Mouse (Mus musculus) hindbrain, embryonic 10.5 days (tissue): ENCODE measurements around the gene Zbtb12. TPM values are rescaled to one million over a fixed set of nuclear protein-coding genes. Genes with fewer than 3 reads are reported as not detected.

Experiments used
- DNase-seq: peaks from one replicate; pipeline ENCODE4 v3.0.0-alpha.2; 2017; ENCODE audit warnings: low spot score
- H3K27ac ChIP-seq: fragments of 300-500 bp; sonication (generic); 2 replicates; pipeline ENCODE4 v1.5.1; 2016; ENCODE audit warnings: mild to moderate bottlenecking, moderate library complexity
- H3K27me3 ChIP-seq: fragments of 300-500 bp; sonication (generic); 2 replicates; pipeline ENCODE4 v1.6.1; 2016; ENCODE audit warnings: mild to moderate bottlenecking; ENCODE audit not compliant: poor library complexity, insufficient read depth, severe bottlenecking
- H3K36me3 ChIP-seq: fragments of 300-500 bp; sonication (generic); 2 replicates; pipeline ENCODE4 v1.6.1; 2016; ENCODE audit warnings: mild to moderate bottlenecking, moderate library complexity
- H3K4me1 ChIP-seq: fragments of 300-500 bp; sonication (generic); replicated peaks from 2 replicates; pipeline ENCODE4 v1.6.1; 2016; ENCODE audit warnings: mild to moderate bottlenecking
- H3K4me3 ChIP-seq: fragments of 300-500 bp; sonication (generic); 2 replicates; pipeline ENCODE4 v1.5.1; 2016; ENCODE audit warnings: mild to moderate bottlenecking, moderate library complexity
- H3K9me3 ChIP-seq: fragments of 300-500 bp; sonication (generic); 2 replicates; pipeline ENCODE4 v1.6.1; 2016; ENCODE audit warnings: mild to moderate bottlenecking, moderate library complexity
- WGBS: fragments of 180-500 bp; shearing (Covaris S2); methylation state at CpG from one replicate; pipeline ENCODE4 v1.1.7; 2016; 5-methylcytosine and 5-hydroxymethylcytosine counted together
- polyA plus RNA-seq: library from polyadenylated mRNA; unstranded; fragments of >200 nt; fragmentation: Nextera tagmentation; extraction: Ambion mirVana; gene quantifications from 2 replicates; pipeline ENCODE4 v1.2.1, GENCODE M21; 2016

Zbtb12 gene
- polyA plus RNA-seq, 1 experiment from 2014 or later = 5.2 TPM

- H3K4me1 ChIP-seq = peaks cover 27% of the 10 kb centered on the region
- no peaks in the 10 kb centered on the region for H3K9me3 ChIP-seq
- peak overlapping the region; percentile 72 for H3K4me3 ChIP-seq
- H3K36me3 ChIP-seq = peaks cover 63% of the 10 kb centered on the region
- H3K27me3 ChIP-seq = no peaks in the 10 kb centered on the region
- H3K27ac ChIP-seq = peak overlapping the region; percentile 86
- WGBS = 2% methylated on average over 25 of the region's 25 CpGs
- DNase-seq = no peak
These were observed 28.7 kb upstream of the Zbtb12 start for GRCm38 (mm10) chr17:34850517-34851125.

- WGBS = 69% methylated on average over 8 of the region's 8 CpGs
- no peaks in the 10 kb centered on the region for H3K9me3 ChIP-seq
- peaks cover 64% of the 10 kb centered on the region for H3K36me3 ChIP-seq
- no peak for DNase-seq
- H3K27me3 ChIP-seq = no peaks in the 10 kb centered on the region
- H3K27ac ChIP-seq = no peak overlapping the region
- peaks cover 27% of the 10 kb centered on the region for H3K4me1 ChIP-seq
- no peak overlapping the region for H3K4me3 ChIP-seq
These were observed 25.8 kb upstream of the Zbtb12 start for GRCm38 (mm10) chr17:34853511-34853910.

DNA sequence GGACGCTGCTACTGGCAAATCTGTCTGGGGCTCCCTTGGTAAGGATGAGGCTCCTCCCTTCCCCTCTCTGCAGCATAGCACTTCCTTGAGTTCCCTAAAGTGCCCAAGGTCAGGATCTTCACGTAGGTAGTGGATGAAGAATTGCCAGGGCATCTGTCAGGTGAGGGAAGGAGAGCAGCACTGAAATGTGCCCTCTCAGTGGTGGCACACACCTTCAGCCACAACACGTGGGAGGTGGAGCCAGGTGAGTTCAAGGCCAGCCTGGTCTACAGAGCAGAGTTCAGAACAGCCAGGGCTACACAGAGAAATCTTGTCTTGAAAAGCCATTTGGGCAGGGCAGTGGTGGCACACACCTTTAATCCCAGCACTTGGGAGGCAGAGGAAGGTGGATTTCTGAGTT lies 24.5 kb upstream of the Zbtb12 start:
- WGBS = 87% methylated on average over 3 of the region's 3 CpGs
- Histone ChIP-seq H3K27me3 (no peaks in the 10 kb centered on the region), H3K36me3 (peaks cover 64% of the 10 kb centered on the region), H3K4me3 (no peak overlapping the region), H3K27ac (no peak overlapping the region), H3K9me3 (no peaks in the 10 kb centered on the region), H3K4me1 (peaks cover 19% of the 10 kb centered on the region)
- no peak for DNase-seq

DNA sequence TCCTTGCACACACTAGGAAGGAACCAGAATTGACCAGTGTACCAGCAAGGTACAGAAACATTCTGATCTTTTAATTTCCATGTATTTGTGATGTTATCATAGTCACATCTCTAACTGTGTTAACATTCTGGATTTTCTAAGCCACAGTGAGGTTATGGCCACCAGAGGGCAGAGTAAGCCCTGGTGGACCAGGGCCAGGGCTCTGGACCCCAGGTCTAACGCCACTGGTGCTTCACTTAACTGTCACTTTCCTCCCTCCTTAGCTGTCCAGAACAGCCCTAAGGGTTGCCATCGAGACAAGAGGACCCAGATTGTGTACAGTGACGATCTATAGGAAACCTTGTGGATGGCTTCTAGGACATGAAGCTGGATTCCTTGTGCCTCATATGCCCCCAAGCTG lies 23.5 kb upstream of the Zbtb12 start:
- H3K9me3 ChIP-seq = no peaks in the 10 kb centered on the region
- H3K4me3 ChIP-seq = no peak overlapping the region
- no peaks in the 10 kb centered on the region for H3K27me3 ChIP-seq
- peak; percentile 45 for DNase-seq
- WGBS = 43% methylated on average over 3 of the region's 3 CpGs
- H3K4me1 ChIP-seq = peaks cover 15% of the 10 kb centered on the region
- no peak overlapping the region for H3K27ac ChIP-seq
- peaks cover 64% of the 10 kb centered on the region for H3K36me3 ChIP-seq

- whole genome bisulfite sequencing = 84% methylated on average over 4 of the region's 4 CpGs
These were observed 20.6 kb upstream of the Zbtb12 start for GRCm38 (mm10) chr17:34858670-34859069.

GRCm38 (mm10) chr17:34860514-34860913 lies 18.8 kb upstream of the Zbtb12 start:
- DNase-seq = no peak
- H3K36me3 ChIP-seq = peaks cover 29% of the 10 kb centered on the region
- no peak overlapping the region for H3K27ac ChIP-seq
- H3K4me3 ChIP-seq = no peak overlapping the region
- no peaks in the 10 kb centered on the region for H3K4me1 ChIP-seq
- H3K9me3 ChIP-seq = no peaks in the 10 kb centered on the region
- 87% methylated on average over 9 of the region's 9 CpGs for WGBS
- peaks cover 6% of the 10 kb centered on the region; the same call in 1 of the 2 replicates for H3K27me3 ChIP-seq

More at GRCm38 (mm10) chr17:34858670-34859069, 20.6 kb upstream of the Zbtb12 start:
- Histone ChIP-seq H3K36me3 (peaks cover 47% of the 10 kb centered on the region), H3K4me1 (no peaks in the 10 kb centered on the region), H3K27ac (no peak overlapping the region), H3K4me3 (no peak overlapping the region), H3K9me3 (no peaks in the 10 kb centered on the region), H3K27me3 (peaks cover 6% of the 10 kb centered on the region; the same call in 1 of the 2 replicates)
- DNase-seq = no peak

GRCm38 (mm10) chr17:34861704-34862415 lies 17.4 kb upstream of the Zbtb12 start:
- Histone ChIP-seq H3K4me3 (no peak overlapping the region), H3K4me1 (no peaks in the 10 kb centered on the region), H3K36me3 (peaks cover 15% of the 10 kb centered on the region), H3K27ac (no peak overlapping the region), H3K27me3 (peaks cover 6% of the 10 kb centered on the region; the same call in 1 of the 2 replicates), H3K9me3 (no peaks in the 10 kb centered on the region)
- no peak for DNase-seq
- 73% methylated on average over 13 of the region's 13 CpGs for WGBS

DNA sequence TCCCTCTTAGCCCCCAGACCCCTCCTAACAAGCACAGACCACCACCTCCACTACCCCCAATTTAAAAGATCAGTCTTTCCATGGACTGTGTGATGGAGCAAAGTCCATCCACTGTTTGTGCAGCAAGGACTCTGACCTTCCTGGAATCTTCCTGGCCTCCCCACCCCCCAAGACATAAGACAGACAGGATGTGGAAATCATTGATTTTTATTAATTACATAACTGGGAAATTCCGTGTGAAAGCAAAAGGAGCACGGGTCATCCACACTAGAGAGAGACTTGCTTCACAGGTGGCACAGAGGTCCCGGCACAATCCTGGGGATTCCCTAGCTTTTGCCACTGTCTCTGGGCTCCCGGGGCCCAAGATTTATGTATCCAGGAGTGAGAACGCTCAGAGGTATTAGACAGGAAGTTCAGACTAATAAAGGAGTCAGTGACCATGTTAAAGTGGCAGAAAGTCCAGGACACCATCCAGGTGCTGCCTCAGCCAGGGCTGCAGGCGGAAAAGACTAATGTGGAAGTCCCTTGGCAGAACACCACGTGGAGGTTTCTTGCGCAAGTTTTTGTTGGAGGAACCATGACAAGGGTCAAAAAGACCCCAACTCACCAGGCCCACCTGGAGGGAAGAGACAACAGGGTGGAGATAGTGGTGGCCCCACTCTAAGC lies 16.7 kb upstream of the Zbtb12 start, which contains the start of gene Cfb:
Cfb (minus strand) TSS at position 103 of the 666 bp plus-strand sequence.
- Histone ChIP-seq H3K4me3 (no peak within 1 kb of the TSS), H3K27ac (no peak within 1 kb of the TSS), H3K27me3 (peaks cover 6% of the 10 kb centered on the region; the same call in 1 of the 2 replicates), H3K4me1 (no peaks in the 10 kb centered on the region), H3K36me3 (peaks cover 8% of the 10 kb centered on the region), H3K9me3 (no peaks in the 10 kb centered on the region)
- DNase-seq = no peak
- 77% methylated on average over 8 of the region's 8 CpGs for WGBS

DNA sequence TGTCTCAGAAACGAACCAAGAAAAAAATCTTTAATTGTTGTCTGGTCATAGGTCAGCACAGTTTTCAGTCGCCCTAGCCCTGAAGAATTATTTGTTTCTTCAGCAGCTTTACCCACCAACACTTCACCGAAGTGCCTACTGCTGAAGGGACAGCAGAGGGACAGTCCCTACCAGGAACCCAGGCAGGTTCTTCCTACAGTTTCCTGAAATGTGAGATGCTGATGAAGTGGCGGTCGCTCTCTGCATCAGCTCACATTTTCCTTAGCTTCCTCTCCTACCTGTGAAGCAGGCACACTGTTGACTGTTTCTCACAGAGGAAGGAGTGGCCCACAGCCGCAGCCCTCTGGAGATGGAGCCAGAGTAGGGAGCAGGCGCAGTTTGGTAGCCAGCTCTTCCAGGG lies 13.3 kb upstream of the Zbtb12 start:
- Histone ChIP-seq H3K9me3 (no peaks in the 10 kb centered on the region), H3K27me3 (peaks cover 6% of the 10 kb centered on the region; the same call in 1 of the 2 replicates), H3K4me1 (no peaks in the 10 kb centered on the region), H3K36me3 (no peaks in the 10 kb centered on the region), H3K27ac (no peak overlapping the region), H3K4me3 (no peak overlapping the region)
- no peak for DNase-seq
- 67% methylated on average over 7 of the region's 7 CpGs for WGBS

- no peak for DNase-seq
- Histone ChIP-seq H3K27me3 (no peaks in the 10 kb centered on the region), H3K27ac (no peak overlapping the region), H3K4me3 (no peak overlapping the region), H3K9me3 (no peaks in the 10 kb centered on the region), H3K4me1 (peaks cover under 1% of the 10 kb centered on the region; the same call in 1 of the 2 replicates), H3K36me3 (no peaks in the 10 kb centered on the region)
- WGBS = 93% methylated on average over 6 of the region's 6 CpGs
These were observed 5.0 kb upstream of the Zbtb12 start for GRCm38 (mm10) chr17:34874321-34874720.

DNA sequence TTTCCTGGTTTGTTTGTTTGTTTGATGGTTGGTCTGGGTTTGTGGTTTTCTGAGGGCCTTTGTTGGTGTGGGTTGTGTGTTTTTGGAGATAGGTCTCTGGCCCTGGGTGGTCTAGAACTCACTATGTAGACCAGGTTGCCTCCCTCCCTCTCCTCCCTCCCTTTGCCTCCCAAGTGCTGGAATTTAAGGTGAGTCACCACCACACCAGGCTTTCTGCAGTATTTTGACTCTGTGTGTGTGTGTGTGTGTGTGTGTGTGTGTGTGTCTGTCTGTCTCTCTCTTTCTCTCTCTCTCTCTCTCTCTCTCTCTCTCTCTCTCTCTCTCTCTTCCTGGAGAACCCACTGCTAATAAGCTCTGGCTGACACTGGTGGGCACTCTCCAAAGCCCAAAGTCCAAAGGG lies 1.9 kb downstream of the Zbtb12 start:
- Histone ChIP-seq H3K4me1 (peaks cover 13% of the 10 kb centered on the region), H3K4me3 (no peak overlapping the region)

DNA sequence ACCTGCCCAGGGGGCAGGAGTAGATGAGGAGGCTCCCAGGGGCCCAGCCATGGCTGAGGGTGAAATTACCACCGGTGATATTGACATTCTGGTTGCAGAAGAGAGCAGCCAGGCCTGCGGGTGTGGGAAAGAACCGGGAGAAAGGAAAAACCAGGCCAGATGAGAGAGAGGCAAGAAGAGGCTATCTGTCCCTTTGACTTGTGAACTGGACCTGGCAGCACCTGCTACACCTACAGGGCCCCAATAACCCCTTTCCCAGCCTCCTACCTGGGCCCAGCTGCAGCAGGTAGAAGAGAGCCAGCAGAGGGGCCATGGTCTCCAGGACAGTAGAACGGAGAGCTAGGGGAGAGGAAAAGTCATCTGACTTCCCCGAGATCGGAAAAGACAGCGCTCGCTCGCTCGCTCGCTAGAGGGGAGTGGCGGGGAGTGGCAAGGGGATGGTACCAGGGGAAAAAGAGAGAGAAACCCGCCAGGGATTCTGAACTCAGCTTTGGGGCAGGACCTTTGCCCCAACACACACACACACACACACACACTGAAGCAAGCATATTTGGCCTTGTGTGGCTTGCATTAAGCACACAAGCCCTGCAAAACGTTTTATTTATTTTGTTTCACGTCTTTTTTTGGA lies 2.5 kb downstream of the Zbtb12 start, which contains the start of gene Gm20547:
Gm20547 (minus strand) TSS at position 360 of the 628 bp plus-strand sequence.
- H3K4me3 ChIP-seq = peak within 1 kb of the TSS; percentile 1; the same call in 1 of the 2 replicates
- peaks cover 26% of the 10 kb centered on the region for H3K27me3 ChIP-seq
- H3K27ac ChIP-seq = no peak within 1 kb of the TSS
- whole genome bisulfite sequencing = 9% methylated on average over 15 of the region's 15 CpGs
- H3K36me3 ChIP-seq = no peaks in the 10 kb centered on the region
- no peaks in the 10 kb centered on the region for H3K9me3 ChIP-seq
- DNase-seq = no peak
- H3K4me1 ChIP-seq = peaks cover 13% of the 10 kb centered on the region

More for the DNA sequence above, 1.9 kb downstream of the Zbtb12 start:
- no peaks in the 10 kb centered on the region for H3K9me3 ChIP-seq
- H3K27ac ChIP-seq = no peak overlapping the region
- H3K36me3 ChIP-seq = no peaks in the 10 kb centered on the region
- DNase-seq = no peak
- peaks cover 26% of the 10 kb centered on the region for H3K27me3 ChIP-seq
